Mouse (Mus musculus) megakaryocyte-erythroid progenitor cell, adult 5 weeks (primary cell): ENCODE data around the gene Fbrsl1. TPM values are rescaled to one million over a fixed set of nuclear protein-coding genes. Genes with fewer than 3 reads are reported as not detected.

Experiments
- polyA plus RNA-seq: library from polyadenylated mRNA; stranded (reverse); fragments of >175 nt; gene quantifications from 2 replicates; pipeline ENCODE4 v1.2.3, GENCODE M21; 2012

The Fbrsl1 gene
- polyA plus RNA-seq, result 171 and 222 TPM in 2 replicates

GRCm38 (mm10) chr5:110448436-110449134 lies at the start of gene Fbrsl1:
TSS of gene Fbrsl1 (minus strand) at chr5:110448503.

DNA sequence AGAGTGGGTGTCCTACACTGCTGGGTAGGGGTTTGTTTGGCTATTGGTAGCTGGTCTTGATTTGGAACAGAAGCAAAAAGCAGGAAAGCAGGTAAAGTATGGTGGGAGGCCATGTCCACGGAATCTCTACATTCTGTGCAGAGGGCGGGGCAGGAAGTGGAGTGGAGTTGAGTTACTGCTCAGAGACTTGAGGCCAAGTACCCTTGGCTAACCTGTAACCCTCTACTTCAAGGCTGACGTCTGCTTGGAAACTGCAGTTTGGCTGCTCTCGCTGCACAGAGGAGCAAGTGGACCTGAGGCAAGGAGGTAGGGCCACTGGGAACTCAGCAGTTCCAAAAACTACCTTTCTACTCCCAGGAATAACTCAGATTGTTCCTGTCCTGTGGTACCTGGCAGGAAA lies 103.8 kb downstream of the Fbrsl1 start, which contains the start of gene Lrcol1:
Lrcol1 (plus strand) TSS at position 207 of the 400 bp plus-strand sequence.

GRCm38 (mm10) chr5:110342648-110343284 lies 105.5 kb downstream of the Fbrsl1 start, which contains the start of gene P2rx2:
TSS of gene P2rx2 (minus strand) at chr5:110343212.

Other genes with a start within 250 kb of the Fbrsl1 start
- 14.0 and 15.1 TPM in 2 replicates for gene Ankle2, start 217.5 kb downstream of the Fbrsl1 start, polyA plus RNA-seq
- 11.6 and 13.4 TPM in 2 replicates for gene Pgam5, start 178.6 kb downstream of the Fbrsl1 start, polyA plus RNA-seq
- 12.7 and 13.9 TPM in 2 replicates for gene Pxmp2, start 162.3 kb downstream of the Fbrsl1 start, polyA plus RNA-seq
- 15.1 and 23.6 TPM in 2 replicates for gene Pole, start 162.2 kb downstream of the Fbrsl1 start, polyA plus RNA-seq
- gene P2rx2, start 105.3 kb downstream of the Fbrsl1 start, polyA plus RNA-seq, result not detected in 2 replicates
- gene Lrcol1, start 103.8 kb downstream of the Fbrsl1 start, polyA plus RNA-seq, result not detected in 2 replicates
- gene Galnt9, start 95.9 kb upstream of the Fbrsl1 start, polyA plus RNA-seq, result 0.17 TPM in 1 of 2 replicates, not detected in the other
- gene Noc4l, start 204.9 kb upstream of the Fbrsl1 start, polyA plus RNA-seq, result 151 and 164 TPM in 2 replicates
- 12.1 and 21.9 TPM in 2 replicates for gene Ddx51, start 204.9 kb upstream of the Fbrsl1 start, polyA plus RNA-seq